Mouse (Mus musculus) stomach, postnatal 0 days (tissue): ENCODE results near the gene Tent4a.

Source experiments
- CTCF ChIP-seq: IDR thresholded peaks from 2 replicates; pipeline ENCODE4 v1.5.1; 2016; ENCODE audit warnings: antibody characterized with exemption, low read depth, mild to moderate bottlenecking, moderate library complexity
- EP300 ChIP-seq: optimal IDR thresholded peaks from 2 replicates; pipeline ENCODE3; 2016; ENCODE audit warnings: antibody characterized with exemption

GRCm38 (mm10) chr13:69538327-69538726 lies 3.9 kb upstream of the Tent4a start:
- TF ChIP-seq CTCF (no peak), EP300 (no peak)
